In the genomic region with DNA sequence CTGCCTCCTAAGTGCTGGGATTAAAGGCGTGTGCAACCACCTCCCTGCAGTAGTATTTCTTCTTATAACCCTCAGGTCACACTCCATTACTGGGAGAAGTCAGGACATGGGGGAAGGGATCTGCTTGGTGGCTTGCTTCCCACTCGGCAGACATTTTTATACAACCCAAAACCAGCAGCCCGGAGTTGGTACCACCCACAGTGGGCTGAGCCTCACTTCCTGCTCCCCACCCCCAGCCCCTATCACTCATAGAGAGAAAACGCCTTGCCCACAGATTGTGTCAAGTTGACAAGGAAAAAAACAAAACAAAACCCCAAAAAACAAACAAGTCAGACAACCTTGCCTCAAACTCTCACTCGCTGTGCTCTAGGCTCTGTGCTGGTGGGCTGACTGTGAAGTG, we compare ENCODE assay signal across 10 mouse cellular contexts. TPM values are rescaled to one million over a fixed set of nuclear protein-coding genes. Genes with fewer than 3 reads are reported as not detected.
DNase-seq lines count a peak whose midpoint lies in the region; ATAC-seq and TF ChIP-seq lines count a peak whose summit lies in the region.
"Had no signal": no experiment of that assay in that cellular context is flagged by ENCODE, and none has a peak within 500 bp of the region (broad histone marks: within the 10 kb centered on the region; RNA-seq: fewer than 3 reads in every experiment).

No protein-coding gene starts in this region.

- peaks cover 69% of the 10 kb centered on the region for H3K4me1 ChIP-seq in heart, embryonic 13.5 days
- H3K4me1 ChIP-seq in G1E (ENCODE audit: insufficient read depth, low read depth, low read length) = peaks cover 81% of the 10 kb centered on the region
- H3K4me1 ChIP-seq in midbrain, embryonic 13.5 days (replicated peaks) = 0 out of 2 replicates have a peak, but pooled peaks cover 10% of the 10 kb centered on the region
- peaks cover 8% of the 10 kb centered on the region; the same call in 1 of the 2 replicates for H3K4me1 ChIP-seq in kidney, embryonic 15.5 days

- peak overlapping the region; percentile 98 for H3K27ac ChIP-seq in heart, embryonic 13.5 days (replicated peaks)
- no peak overlapping the region for H3K27ac ChIP-seq in midbrain, embryonic 13.5 days
- no peak overlapping the region for H3K27ac ChIP-seq in kidney, embryonic 15.5 days
- H3K27ac ChIP-seq: hindbrain, embryonic 15.5 days; liver, embryonic 14.5 days had no signal

- WGBS in heart, embryonic 13.5 days = 67% methylated on average over 5 of the region's 5 CpGs
- WGBS in midbrain, embryonic 13.5 days = 90% methylated on average over 5 of the region's 5 CpGs
- WGBS in kidney, embryonic 15.5 days = 74% methylated on average over 5 of the region's 5 CpGs

- no peak for ATAC-seq in heart, embryonic 13.5 days (ENCODE audit: extremely low read depth, insufficient number of reproducible peaks, low FRiP score, low TSS enrichment)
- 0 out of 2 replicates have a peak, but pooled peaks have one; percentile 6 for ATAC-seq in G1E (ENCODE audit: extremely low read depth, insufficient number of reproducible peaks, low FRiP score, poor library complexity, severe bottlenecking)
- ATAC-seq in inflammation-experienced regulatory T-cells, adult 6 months = peak; percentile 92
- no peak for ATAC-seq in midbrain, embryonic 13.5 days
- ATAC-seq in kidney, embryonic 15.5 days (replicated peaks; ENCODE audit: low FRiP score) = no peak

- H3K9me3 ChIP-seq in heart, embryonic 13.5 days = no peaks in the 10 kb centered on the region
- no peaks in the 10 kb centered on the region for H3K9me3 ChIP-seq in G1E (replicated peaks)
- no peaks in the 10 kb centered on the region for H3K9me3 ChIP-seq in midbrain, embryonic 13.5 days
- no peaks in the 10 kb centered on the region for H3K9me3 ChIP-seq in kidney, embryonic 15.5 days (replicated peaks)
- H3K9me3 ChIP-seq: hindbrain, embryonic 15.5 days had no signal

- H3K9ac ChIP-seq in heart, embryonic 13.5 days = peak overlapping the region; percentile 9; the same call in 1 of the 2 replicates
- H3K9ac ChIP-seq in midbrain, embryonic 13.5 days (replicated peaks) = no peak overlapping the region
- H3K9ac ChIP-seq in kidney, embryonic 15.5 days = no peak overlapping the region
- H3K9ac ChIP-seq: hindbrain, embryonic 15.5 days; liver, embryonic 14.5 days had no signal

- no peak for DNase-seq in heart, postnatal 25 days (ENCODE audit: low spot score)
- DNase-seq in 416B (ENCODE audit: low read depth) (peak; percentile 48), G1E (ENCODE audit: low spot score) (no peak)
- DNase-seq in layer of hippocampus, postnatal 36 days = no peak

- intact Hi-C loops in heart, postnatal 25 days (cut with DNase I) = no loop called here

- no peaks in the 10 kb centered on the region for H3K27me3 ChIP-seq in heart, embryonic 13.5 days (replicated peaks)
- H3K27me3 ChIP-seq in G1E (ENCODE audit: insufficient read depth, low read length) = no peaks in the 10 kb centered on the region; the same call in 1 of the 2 replicates
- no peaks in the 10 kb centered on the region for H3K27me3 ChIP-seq in midbrain, embryonic 13.5 days
- no peaks in the 10 kb centered on the region for H3K27me3 ChIP-seq in kidney, embryonic 15.5 days
- H3K27me3 ChIP-seq: hindbrain, embryonic 15.5 days had no signal

- H3K4me2 ChIP-seq in heart, embryonic 13.5 days = no peak overlapping the region
- H3K4me2 ChIP-seq in midbrain, embryonic 13.5 days (replicated peaks) = no peak overlapping the region
- no peak overlapping the region for H3K4me2 ChIP-seq in kidney, embryonic 15.5 days
- H3K4me2 ChIP-seq: hindbrain, embryonic 15.5 days had no signal

- peaks cover 83% of the 10 kb centered on the region for H3K36me3 ChIP-seq in heart, embryonic 13.5 days
- peaks cover 97% of the 10 kb centered on the region for H3K36me3 ChIP-seq in G1E (replicated peaks)
- peaks cover 94% of the 10 kb centered on the region for H3K36me3 ChIP-seq in midbrain, embryonic 13.5 days
- peaks cover 82% of the 10 kb centered on the region for H3K36me3 ChIP-seq in kidney, embryonic 15.5 days

- no peak for TF ChIP-seq CTCF in G1E (IDR thresholded peaks at IDR 0.05; ENCODE audit: low read depth, low read length)

- no peak overlapping the region for H3K4me3 ChIP-seq in heart, embryonic 13.5 days
- no peak overlapping the region for H3K4me3 ChIP-seq in G1E (ENCODE audit: low read depth, low read length)
- H3K4me3 ChIP-seq in midbrain, embryonic 13.5 days (replicated peaks) = no peak overlapping the region
- H3K4me3 ChIP-seq in kidney, embryonic 15.5 days (replicated peaks) = no peak overlapping the region
- H3K4me3 ChIP-seq: hindbrain, embryonic 15.5 days had no signal

RNA-seq across cellular contexts. Expression of a gene that starts 21.2 kb away (rescaled TPM):
- polyA plus RNA-seq in heart, embryonic 13.5 days (2015; fragmentation: Nextera tagmentation; extraction: Ambion mirVana) = 157 and 163 TPM in 2 replicates
- 100 to 1,000 TPM; 285 to 296 TPM for total RNA-seq in heart, postnatal 25 days (2021)
- total RNA-seq in G1E (2014; fragmentation: Nextera tagmentation) (168 and 200 TPM in 2 replicates), G1E (2017) (73.5 and 99.8 TPM in 2 replicates)
- polyA plus RNA-seq in G1E (2012) = 246 and 281 TPM in 2 replicates
- 10 to 100 TPM; 29.8 to 46.2 (median 37.0) TPM for polyA plus RNA-seq in inflammation-experienced regulatory T-cells, adult 6 months (2017; shearing (Covaris generic))
- 627 and 632 TPM in 2 replicates for polyA plus RNA-seq in midbrain, embryonic 13.5 days (2015; fragmentation: Nextera tagmentation; extraction: Ambion mirVana)
- polyA plus RNA-seq in kidney, embryonic 15.5 days (2015; fragmentation: Nextera tagmentation; extraction: Ambion mirVana) = 179 and 189 TPM in 2 replicates
- total RNA-seq in layer of hippocampus, postnatal 36 days (2021) = 1,000 to 10,000 TPM; 1,259 to 1,347 TPM

RNA-seq across cellular contexts. Expression of a gene that starts 25.5 kb away (rescaled TPM):
- polyA plus RNA-seq in heart, embryonic 13.5 days (2015; fragmentation: Nextera tagmentation; extraction: Ambion mirVana) = 863 and 944 TPM in 2 replicates
- 100 to 1,000 TPM; 385 to 513 TPM for total RNA-seq in heart, postnatal 25 days (2021)
- total RNA-seq in G1E (2014; fragmentation: Nextera tagmentation) (not detected in 2 replicates), G1E (2017) (0.12 TPM in 1 of 2 replicates, not detected in the other)
- polyA plus RNA-seq in G1E (2012) = not detected in 2 replicates
- under 1 TPM in 1 of 3 experiments, not detected in 2; 0.82 TPM for polyA plus RNA-seq in inflammation-experienced regulatory T-cells, adult 6 months (2017; shearing (Covaris generic))
- polyA plus RNA-seq in midbrain, embryonic 13.5 days (2015; fragmentation: Nextera tagmentation; extraction: Ambion mirVana) = 6.8 and 7.1 TPM in 2 replicates
- 70.0 and 72.9 TPM in 2 replicates for polyA plus RNA-seq in kidney, embryonic 15.5 days (2015; fragmentation: Nextera tagmentation; extraction: Ambion mirVana)
- total RNA-seq in layer of hippocampus, postnatal 36 days (2021) = 10 to 100 TPM; 19.2 to 28.1 TPM

Comparison
In these comparisons a context has a peak if more than half of its experiments do, and no peak if none do; other contexts are left out.
1. ATAC-seq: peak in G1E (single experiment) and inflammation-experienced regulatory T-cells, adult 6 months (single experiment); none in heart, embryonic 13.5 days (single experiment), midbrain, embryonic 13.5 days (single experiment) and kidney, embryonic 15.5 days (single experiment).
2. RNA of a gene that starts 25.5 kb away (polyA plus RNA-seq): 863 to 944 TPM in heart, embryonic 13.5 days; 70.0 to 72.9 TPM in kidney, embryonic 15.5 days, 6.8 to 7.1 TPM in midbrain, embryonic 13.5 days, not detected in G1E and 0.82 TPM in inflammation-experienced regulatory T-cells, adult 6 months; every median in the first group is over 10 times any median in the second.